Mouse (Mus musculus): ENCODE results near the gene Defa32.
"Not testable (repeated sequence)": the region's sequence is repeated elsewhere in the genome, so short reads cannot be mapped to it uniquely, and the experiment has no call there.

The Defa32 gene

GRCm38 (mm10) chr8:21528732-21529131, at the start of gene Defa32:
Gene Defa32, plus strand, starts transcription at chr8:21529032.
- not testable (repeated sequence) for DNase-seq (ENCODE audit: low read depth)

DNA sequence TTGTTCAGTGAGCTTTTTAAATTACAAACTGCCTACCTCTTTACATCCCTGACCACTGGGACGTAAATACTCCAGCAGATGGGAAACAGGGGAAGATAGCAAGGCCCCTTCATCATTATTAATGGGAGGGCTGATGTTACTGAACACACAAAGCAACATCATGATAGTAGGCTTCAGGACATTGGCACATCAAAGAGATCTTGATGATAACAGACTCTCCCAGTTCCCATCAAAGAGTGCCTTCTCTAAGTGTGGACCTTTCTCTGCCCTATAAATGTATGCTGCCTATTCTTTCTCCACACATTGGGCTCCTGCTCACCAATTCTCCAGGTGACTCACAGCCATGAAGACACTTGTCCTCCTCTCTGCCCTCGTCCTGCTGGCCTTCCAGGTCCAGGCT, 19.9 kb upstream of the Defa32 start, which contains the start of gene Defa20:
Gene Defa20, plus strand, starts transcription at position 301 of the 400 bp plus-strand sequence.
- not testable (repeated sequence) for DNase-seq (ENCODE audit: low read depth)

DNA sequence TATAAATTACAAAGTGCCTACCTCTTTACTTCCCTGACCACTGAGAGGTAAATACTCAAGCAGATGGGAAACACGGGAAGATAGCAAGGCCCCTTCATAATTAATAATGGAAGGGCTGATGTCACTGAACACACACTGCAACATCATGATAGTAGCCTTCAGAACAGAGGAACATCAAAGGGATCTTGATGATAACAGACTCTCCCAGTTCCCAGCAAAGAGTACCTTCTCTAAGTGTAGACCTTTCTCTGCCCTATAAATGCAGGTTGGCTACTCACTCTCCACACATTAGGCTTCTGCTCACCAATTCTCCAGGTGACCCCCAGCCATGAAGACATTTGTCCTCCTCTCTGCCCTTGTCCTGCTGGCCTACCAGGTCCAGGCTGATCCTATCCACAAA, 36.3 kb downstream of the Defa32 start, which contains the start of gene Defa37:
Gene Defa37, plus strand, starts transcription at position 301 of the 400 bp plus-strand sequence.
- DNase-seq (ENCODE audit: low read depth), result not testable (repeated sequence)

Measured in induced T-regulatory cell, adult 2 months (primary cell).